Mouse (Mus musculus): Measurements from ENCODE around the gene Slc44a5. TPM values are rescaled to one million over a fixed set of nuclear protein-coding genes. Genes with fewer than 3 reads are reported as not detected.

The Slc44a5 gene
- polyA plus RNA-seq, 1 experiment = 0.03 TPM

DNA sequence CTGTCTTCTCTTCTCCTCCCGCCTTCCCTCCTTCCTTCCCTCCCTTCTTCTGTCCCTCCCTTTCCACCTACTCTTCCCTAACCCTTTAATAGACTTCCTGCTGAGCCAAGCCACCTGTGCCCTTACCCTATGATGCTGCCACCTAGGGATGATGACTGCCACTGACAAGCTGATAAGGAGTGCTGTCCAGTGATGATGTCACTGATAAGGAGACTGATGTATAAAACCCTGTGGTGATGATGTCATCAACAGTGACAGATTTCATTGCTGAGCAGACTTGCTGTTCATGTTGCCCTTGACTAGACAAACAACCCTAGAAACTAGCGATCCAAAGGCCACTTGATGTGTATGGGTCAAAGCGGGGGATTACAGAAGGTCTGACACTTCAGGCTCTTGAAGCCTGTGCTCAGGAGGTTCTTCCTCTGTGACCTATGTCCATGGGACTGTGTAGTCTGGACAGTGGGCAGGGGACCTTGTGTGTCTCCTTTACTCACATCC, 206.2 kb downstream of the Slc44a5 start:
- 94% methylated on average over 2 of the region's 3 CpGs for WGBS
- TF ChIP-seq POLR2A (IDR thresholded peaks at IDR 0.05; ENCODE audit: low read depth, low read length) (no peak), CTCF (IDR thresholded peaks at IDR 0.05; ENCODE audit: extremely low read depth, insufficient read length, insufficient replicate concordance, low read depth, low read length) (no peak)
- Histone ChIP-seq H3K27me3 (ENCODE audit: control insufficient read depth, insufficient read depth, low read length) (no peaks in the 10 kb centered on the region), H3K4me1 (ENCODE audit: control insufficient read depth, insufficient read depth, insufficient read length, low read length) (0 out of 2 replicates have a peak, but pooled peaks cover 2% of the 10 kb centered on the region), H3K27ac (ENCODE audit: insufficient read depth, low read depth, low read length) (no peak overlapping the region), H3K4me3 (ENCODE audit: low read depth, low read length) (no peak overlapping the region), H3K36me3 (ENCODE audit: control insufficient read depth, insufficient read depth, low read length) (no peaks in the 10 kb centered on the region)

DNA sequence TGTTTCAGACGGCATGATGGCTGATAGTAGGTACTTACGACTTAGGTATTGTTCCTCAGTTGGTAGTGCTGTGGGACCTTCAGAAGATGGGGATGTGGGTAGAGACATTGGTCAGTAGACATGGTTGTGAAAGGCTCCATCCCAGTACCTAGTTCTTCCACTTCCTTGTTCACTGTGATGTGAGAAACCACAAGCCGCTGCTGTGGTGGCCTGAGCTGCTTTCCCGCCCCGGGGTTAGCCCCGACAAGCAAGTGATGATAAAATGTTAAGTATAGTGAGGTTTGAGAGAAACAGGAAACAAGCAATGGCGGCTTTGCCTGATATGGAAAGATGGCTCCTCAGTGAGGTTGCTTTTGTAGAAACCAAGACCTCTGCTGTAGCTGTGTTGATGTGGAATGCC, 209.8 kb downstream of the Slc44a5 start:
- 0 out of 2 replicates have a peak, but pooled peaks cover 2% of the 10 kb centered on the region for H3K4me1 ChIP-seq (ENCODE audit: control insufficient read depth, insufficient read depth, insufficient read length, low read length)
- WGBS = 77% methylated on average over 7 of the region's 7 CpGs
- H3K27me3 ChIP-seq (ENCODE audit: control insufficient read depth, insufficient read depth, low read length) = no peaks in the 10 kb centered on the region
- H3K36me3 ChIP-seq (ENCODE audit: control insufficient read depth, insufficient read depth, low read length) = no peaks in the 10 kb centered on the region
- no peak for TF ChIP-seq CTCF (IDR thresholded peaks at IDR 0.05; ENCODE audit: extremely low read depth, insufficient read length, insufficient replicate concordance, low read depth, low read length)
- TF ChIP-seq POLR2A (IDR thresholded peaks at IDR 0.05; ENCODE audit: low read depth, low read length) = no peak
- no peak overlapping the region for H3K4me3 ChIP-seq (ENCODE audit: low read depth, low read length)
- H3K27ac ChIP-seq (ENCODE audit: insufficient read depth, low read depth, low read length) = no peak overlapping the region

DNA sequence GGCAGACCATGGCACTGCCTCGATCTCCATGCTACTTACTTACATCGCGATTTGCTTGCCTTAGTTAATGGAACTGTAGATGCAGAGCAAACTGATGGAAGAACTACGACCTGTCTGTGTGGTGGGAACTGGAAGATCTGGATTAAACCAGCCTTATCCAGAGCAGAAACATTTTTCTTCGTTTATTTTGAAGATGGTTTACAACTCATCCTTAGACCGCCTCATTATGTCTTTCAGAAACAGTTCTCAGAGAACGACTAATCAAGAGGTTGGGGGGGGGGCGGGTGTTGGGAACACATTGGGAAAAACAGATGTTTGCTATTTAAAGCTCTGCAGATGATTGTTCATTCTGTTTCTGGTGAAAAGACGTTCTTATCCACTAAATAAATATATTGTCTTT, 210.7 kb downstream of the Slc44a5 start:
- Histone ChIP-seq H3K4me3 (ENCODE audit: low read depth, low read length) (no peak overlapping the region), H3K27me3 (ENCODE audit: control insufficient read depth, insufficient read depth, low read length) (no peaks in the 10 kb centered on the region), H3K27ac (ENCODE audit: insufficient read depth, low read depth, low read length) (no peak overlapping the region), H3K4me1 (ENCODE audit: control insufficient read depth, insufficient read depth, insufficient read length, low read length) (0 out of 2 replicates have a peak, but pooled peaks cover 2% of the 10 kb centered on the region), H3K36me3 (ENCODE audit: control insufficient read depth, insufficient read depth, low read length) (no peaks in the 10 kb centered on the region)
- 75% methylated on average over 9 of the region's 9 CpGs for WGBS
- TF ChIP-seq CTCF (IDR thresholded peaks at IDR 0.05; ENCODE audit: extremely low read depth, insufficient read length, insufficient replicate concordance, low read depth, low read length) (no peak), POLR2A (IDR thresholded peaks at IDR 0.05; ENCODE audit: low read depth, low read length) (no peak)

DNA sequence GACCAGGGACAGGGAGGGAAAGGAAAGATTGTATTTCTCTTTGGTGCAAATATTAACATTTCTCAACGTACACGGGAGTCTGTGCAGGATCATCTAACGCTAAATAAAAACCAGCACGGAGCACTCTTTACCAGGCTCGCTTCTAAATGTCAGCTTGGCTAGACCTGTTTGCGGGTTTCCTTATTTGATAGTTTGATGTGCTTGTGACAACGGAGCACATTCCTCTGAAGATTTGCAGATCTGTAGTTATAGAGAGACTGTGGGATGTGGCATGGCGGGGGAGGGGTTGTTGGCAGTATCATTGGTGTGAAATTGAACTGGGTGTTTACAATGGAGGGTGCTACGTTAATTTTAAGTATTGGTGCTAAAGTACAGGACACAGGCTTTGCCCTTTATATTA, 215.4 kb downstream of the Slc44a5 start:
- H3K4me1 ChIP-seq (ENCODE audit: control insufficient read depth, insufficient read depth, insufficient read length, low read length) = no peaks in the 10 kb centered on the region
- WGBS = 29% methylated on average over 9 of the region's 9 CpGs
- no peaks in the 10 kb centered on the region for H3K36me3 ChIP-seq (ENCODE audit: control insufficient read depth, insufficient read depth, low read length)

DNA sequence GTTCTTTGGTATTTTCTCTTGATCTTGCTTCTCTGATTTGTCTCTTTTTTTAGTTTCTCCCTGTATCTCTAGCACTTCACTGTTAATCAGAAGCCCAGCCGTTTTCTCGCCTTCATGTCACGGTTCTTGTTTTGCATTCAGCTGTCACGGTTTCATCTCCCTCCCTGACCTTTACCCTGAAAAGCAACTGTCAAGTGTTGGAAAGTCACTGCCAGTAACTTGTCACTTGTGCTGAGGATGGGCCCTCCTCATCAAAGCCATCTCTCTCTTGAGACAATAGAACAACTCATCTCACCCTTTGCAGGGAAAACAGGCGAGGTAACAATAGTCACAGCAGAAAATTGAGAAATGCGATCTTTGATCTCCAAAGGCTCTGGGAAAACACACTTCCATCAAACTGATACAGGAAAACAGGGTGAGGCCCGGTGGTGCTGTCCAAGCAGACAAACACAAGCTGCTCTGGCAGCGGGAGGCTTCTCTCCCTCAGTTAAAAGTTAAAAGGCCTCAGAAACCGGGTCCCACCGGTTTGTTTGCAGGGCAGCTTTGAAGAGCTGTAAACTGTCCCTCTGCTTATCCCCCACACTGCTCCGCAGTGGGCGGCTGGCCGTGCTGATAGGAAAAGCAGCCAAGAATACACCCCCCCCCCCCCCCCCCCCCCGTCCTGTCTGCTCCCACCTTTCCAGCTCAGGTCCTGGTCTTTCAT, 219.2 kb downstream of the Slc44a5 start:
- Histone ChIP-seq H3K27ac (ENCODE audit: insufficient read depth, low read depth, low read length) (no peak overlapping the region), H3K36me3 (ENCODE audit: control insufficient read depth, insufficient read depth, low read length) (no peaks in the 10 kb centered on the region), H3K4me1 (ENCODE audit: control insufficient read depth, insufficient read depth, insufficient read length, low read length) (no peaks in the 10 kb centered on the region), H3K27me3 (ENCODE audit: control insufficient read depth, insufficient read depth, low read length) (no peaks in the 10 kb centered on the region), H3K4me3 (ENCODE audit: low read depth, low read length) (no peak overlapping the region)
- WGBS = 16% methylated on average over 14 of the region's 14 CpGs
- TF ChIP-seq CTCF (IDR thresholded peaks at IDR 0.05; ENCODE audit: extremely low read depth, insufficient read length, insufficient replicate concordance, low read depth, low read length) (no peak), POLR2A (IDR thresholded peaks at IDR 0.05; ENCODE audit: low read depth, low read length) (no peak)

More for the DNA sequence above, 215.4 kb downstream of the Slc44a5 start:
- TF ChIP-seq POLR2A (IDR thresholded peaks at IDR 0.05; ENCODE audit: low read depth, low read length) (no peak), CTCF (IDR thresholded peaks at IDR 0.05; ENCODE audit: extremely low read depth, insufficient read length, insufficient replicate concordance, low read depth, low read length) (no peak)
- Histone ChIP-seq H3K4me3 (ENCODE audit: low read depth, low read length) (no peak overlapping the region), H3K27me3 (ENCODE audit: control insufficient read depth, insufficient read depth, low read length) (no peaks in the 10 kb centered on the region), H3K27ac (ENCODE audit: insufficient read depth, low read depth, low read length) (no peak overlapping the region)

DNA sequence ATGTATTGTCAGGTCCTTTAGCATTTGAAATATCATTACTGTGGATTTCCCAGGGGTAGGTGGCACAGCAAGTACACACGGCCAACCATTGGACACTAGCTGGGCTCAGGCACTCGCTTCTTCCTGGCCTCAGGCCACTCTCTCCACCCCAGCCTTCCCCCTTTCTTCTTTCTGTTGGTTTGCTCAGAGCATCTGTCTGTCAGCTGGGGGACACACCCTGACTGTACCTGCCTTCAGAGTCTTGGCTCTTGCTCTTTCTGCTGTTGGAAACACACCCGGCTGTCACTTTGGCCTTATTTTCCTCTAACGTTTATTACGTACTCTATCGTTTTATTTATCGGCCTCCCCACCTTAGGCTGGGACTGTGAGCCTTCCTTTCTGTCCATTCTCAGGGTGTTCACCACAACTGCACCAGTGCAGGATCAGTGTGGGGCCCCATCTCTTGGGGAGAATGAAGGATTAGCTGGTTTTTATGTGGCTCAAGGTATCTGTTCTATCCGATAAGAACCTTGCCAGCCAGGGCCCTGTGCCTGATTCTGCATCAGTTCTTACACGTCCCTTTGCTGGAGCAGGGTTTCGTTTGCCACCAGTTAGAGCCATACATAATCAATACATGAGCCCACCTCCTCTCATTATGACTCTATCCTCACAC, 220.1 kb downstream of the Slc44a5 start:
- H3K27ac ChIP-seq (ENCODE audit: insufficient read depth, low read depth, low read length) = no peak overlapping the region
- H3K4me1 ChIP-seq (ENCODE audit: control insufficient read depth, insufficient read depth, insufficient read length, low read length) = no peaks in the 10 kb centered on the region
- WGBS = 48% methylated on average over 10 of the region's 10 CpGs
- no peaks in the 10 kb centered on the region for H3K27me3 ChIP-seq (ENCODE audit: control insufficient read depth, insufficient read depth, low read length)
- H3K4me3 ChIP-seq (ENCODE audit: low read depth, low read length) = no peak overlapping the region
- H3K36me3 ChIP-seq (ENCODE audit: control insufficient read depth, insufficient read depth, low read length) = no peaks in the 10 kb centered on the region
- no peak for TF ChIP-seq CTCF (IDR thresholded peaks at IDR 0.05; ENCODE audit: extremely low read depth, insufficient read length, insufficient replicate concordance, low read depth, low read length)
- TF ChIP-seq POLR2A (IDR thresholded peaks at IDR 0.05; ENCODE audit: low read depth, low read length) = no peak

DNA sequence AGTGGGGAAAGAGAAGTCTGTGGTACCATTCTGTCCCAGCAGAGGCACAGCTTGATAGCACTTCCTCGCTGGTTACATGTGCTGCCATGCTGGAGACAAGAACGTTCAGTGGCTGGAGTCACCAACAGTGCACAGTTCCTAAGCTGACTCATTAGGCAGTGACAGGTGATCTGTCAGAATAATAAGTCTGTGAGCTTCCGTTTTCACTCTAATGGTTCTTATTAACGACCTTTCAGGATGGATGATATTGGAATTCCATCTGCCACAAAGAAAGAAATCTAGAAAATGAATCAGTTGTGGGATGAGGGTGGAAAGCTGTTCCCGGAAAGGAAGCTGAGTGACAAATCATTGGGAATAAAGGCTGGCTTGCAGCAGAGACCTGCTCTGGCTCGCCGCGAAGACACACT, 227.2 kb downstream of the Slc44a5 start:
- Histone ChIP-seq H3K4me3 (ENCODE audit: low read depth, low read length) (no peak overlapping the region), H3K36me3 (ENCODE audit: control insufficient read depth, insufficient read depth, low read length) (no peaks in the 10 kb centered on the region), H3K4me1 (ENCODE audit: control insufficient read depth, insufficient read depth, insufficient read length, low read length) (no peaks in the 10 kb centered on the region), H3K27ac (ENCODE audit: insufficient read depth, low read depth, low read length) (no peak overlapping the region), H3K27me3 (ENCODE audit: control insufficient read depth, insufficient read depth, low read length) (no peaks in the 10 kb centered on the region)
- TF ChIP-seq POLR2A (IDR thresholded peaks at IDR 0.05; ENCODE audit: low read depth, low read length) (no peak), CTCF (IDR thresholded peaks at IDR 0.05; ENCODE audit: extremely low read depth, insufficient read length, insufficient replicate concordance, low read depth, low read length) (no peak)
- 55% methylated on average over 8 of the region's 8 CpGs for WGBS

Data from small intestine, adult 2 months (tissue).